ENCODE assay signal across 8 mouse cellular contexts in the genomic region with DNA sequence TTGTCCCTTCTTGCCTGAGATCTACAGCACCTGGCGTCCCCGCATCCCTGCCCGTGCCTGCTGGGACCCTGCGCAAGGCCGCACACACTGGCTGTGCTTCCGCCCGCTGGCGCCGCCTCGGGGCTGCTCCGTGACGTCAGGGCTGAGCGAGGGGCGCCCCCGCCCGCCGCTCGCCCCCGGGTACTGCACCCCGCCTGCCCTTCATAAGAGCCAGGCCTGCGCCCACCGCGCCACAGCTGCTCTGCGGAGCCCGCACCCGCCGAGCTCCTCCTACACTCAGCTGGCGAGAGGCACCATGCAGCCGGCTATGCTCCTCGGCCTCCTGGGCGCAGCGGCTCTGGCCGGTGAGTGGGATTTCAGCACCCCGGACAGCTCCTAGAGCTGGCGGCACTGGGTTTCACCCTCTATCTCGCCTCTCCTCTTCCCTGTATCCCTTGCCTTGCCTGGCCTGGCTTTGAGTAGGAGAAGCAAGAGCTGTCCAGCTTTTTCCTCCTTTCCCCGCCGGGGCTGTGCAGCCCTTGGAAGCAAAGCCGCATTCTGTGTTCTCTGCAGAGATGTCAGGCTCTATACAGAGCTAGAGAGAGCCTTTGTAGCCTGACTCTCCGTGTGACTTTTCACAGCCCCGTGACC. TPM values are rescaled to one million over a fixed set of nuclear protein-coding genes. Genes with fewer than 3 reads are reported as not detected.
DNase-seq lines count a peak whose midpoint lies in the region; ATAC-seq and TF ChIP-seq lines count a peak whose summit lies in the region.

No protein-coding gene starts in this region.

- no peak for TF ChIP-seq CTCF in testis, adult 2 months (IDR thresholded peaks at IDR 0.05; ENCODE audit: control insufficient read depth, insufficient read depth, insufficient replicate concordance, low read depth, low read length)

- TF ChIP-seq POLR2A in testis, adult 2 months (IDR thresholded peaks at IDR 0.05; ENCODE audit: control insufficient read depth, low read depth, low read length), result no peak

- peak overlapping the region; percentile 70 for H3K4me2 ChIP-seq in forebrain, embryonic 11.5 days (ENCODE audit: low read depth, low read length, severe bottlenecking)
- peak overlapping the region; percentile 72 for H3K4me2 ChIP-seq in heart, embryonic 15.5 days
- H3K4me2 ChIP-seq in liver, embryonic 13.5 days, result peak overlapping the region; percentile 65
- H3K4me2 ChIP-seq in neural tube, embryonic 12.5 days (replicated peaks), result peak overlapping the region; percentile 71

- under 1% methylated on average over 41 of the region's 41 CpGs for WGBS in forebrain, embryonic 11.5 days
- WGBS in heart, embryonic 15.5 days, result under 1% methylated on average over 38 of the region's 41 CpGs
- WGBS in liver, embryonic 13.5 days (ENCODE audit: insufficient replicate concordance), result under 1% methylated on average over 41 of the region's 41 CpGs
- under 1% methylated on average over 41 of the region's 41 CpGs for WGBS in neural tube, embryonic 12.5 days

- 0 out of 2 replicates have a peak overlapping the region, but pooled peaks have one; percentile 28 for H3K27ac ChIP-seq in forebrain, embryonic 11.5 days (ENCODE audit: low read depth, low read length)
- H3K27ac ChIP-seq in heart, embryonic 15.5 days, result no peak overlapping the region
- no peak overlapping the region for H3K27ac ChIP-seq in liver, embryonic 13.5 days
- peak overlapping the region; percentile 84 for H3K27ac ChIP-seq in neural tube, embryonic 12.5 days
- no peak overlapping the region for H3K27ac ChIP-seq in testis, adult 2 months (ENCODE audit: control insufficient read depth, insufficient read depth, low read depth, low read length)

- peak overlapping the region; percentile 38 for H3K4me3 ChIP-seq in forebrain, embryonic 11.5 days (ENCODE audit: low read depth, low read length)
- peak overlapping the region; percentile 39 for H3K4me3 ChIP-seq in heart, embryonic 15.5 days
- peak overlapping the region; percentile 42 for H3K4me3 ChIP-seq in liver, embryonic 13.5 days (replicated peaks)
- peak overlapping the region; percentile 45 for H3K4me3 ChIP-seq in neural tube, embryonic 12.5 days
- peak overlapping the region; percentile 54 for H3K4me3 ChIP-seq in testis, adult 2 months (ENCODE audit: control insufficient read depth, low read depth, low read length)

- H3K4me1 ChIP-seq in forebrain, embryonic 11.5 days (replicated peaks; ENCODE audit: control insufficient read depth, insufficient read depth, low read length), result no peaks in the 10 kb centered on the region; the same call in 1 of the 2 replicates
- H3K4me1 ChIP-seq in heart, embryonic 15.5 days (replicated peaks), result peaks cover 5% of the 10 kb centered on the region
- H3K4me1 ChIP-seq in liver, embryonic 13.5 days (replicated peaks), result 0 out of 2 replicates have a peak, but pooled peaks cover 4% of the 10 kb centered on the region
- H3K4me1 ChIP-seq in neural tube, embryonic 12.5 days, result peaks cover 6% of the 10 kb centered on the region; the same call in 1 of the 2 replicates
- no peaks in the 10 kb centered on the region for H3K4me1 ChIP-seq in testis, adult 2 months (ENCODE audit: control insufficient read depth, insufficient read depth, low read length)

- peak overlapping the region; percentile 56 for H3K9ac ChIP-seq in forebrain, embryonic 11.5 days (ENCODE audit: low read length)
- H3K9ac ChIP-seq in heart, embryonic 15.5 days, result no peak overlapping the region
- H3K9ac ChIP-seq in liver, embryonic 13.5 days, result no peak overlapping the region
- peak overlapping the region; percentile 74 for H3K9ac ChIP-seq in neural tube, embryonic 12.5 days

- H3K9me3 ChIP-seq in forebrain, embryonic 11.5 days (ENCODE audit: control insufficient read depth, low read length), result no peaks in the 10 kb centered on the region
- no peaks in the 10 kb centered on the region for H3K9me3 ChIP-seq in heart, embryonic 15.5 days (replicated peaks)
- H3K9me3 ChIP-seq in liver, embryonic 13.5 days (replicated peaks), result no peaks in the 10 kb centered on the region
- no peaks in the 10 kb centered on the region for H3K9me3 ChIP-seq in neural tube, embryonic 12.5 days

- DNase-seq in A20 (ENCODE audit: low read depth, low spot score), result peak; percentile 42
- peak; percentile 95 for DNase-seq in brain, adult 2 months (ENCODE audit: low read depth, low spot score)
- DNase-seq in forebrain, embryonic 11.5 days (ENCODE audit: low spot score), result peak; percentile 96
- DNase-seq in kidney, postnatal 25 days, result peak; percentile 91
- peak; percentile 60 for DNase-seq in liver, embryonic 13.5 days

- H3K36me3 ChIP-seq in forebrain, embryonic 11.5 days (ENCODE audit: control insufficient read depth, insufficient read depth, low read length), result no peaks in the 10 kb centered on the region
- no peaks in the 10 kb centered on the region for H3K36me3 ChIP-seq in heart, embryonic 15.5 days
- H3K36me3 ChIP-seq in liver, embryonic 13.5 days, result no peaks in the 10 kb centered on the region
- no peaks in the 10 kb centered on the region for H3K36me3 ChIP-seq in neural tube, embryonic 12.5 days
- no peaks in the 10 kb centered on the region for H3K36me3 ChIP-seq in testis, adult 2 months (ENCODE audit: control insufficient read depth, insufficient read depth, low read length)

- H3K27me3 ChIP-seq in forebrain, embryonic 11.5 days (ENCODE audit: control insufficient read depth, insufficient read depth, low read length), result no peaks in the 10 kb centered on the region
- H3K27me3 ChIP-seq in heart, embryonic 15.5 days, result peaks cover 16% of the 10 kb centered on the region
- H3K27me3 ChIP-seq in liver, embryonic 13.5 days, result peaks cover 25% of the 10 kb centered on the region
- no peaks in the 10 kb centered on the region for H3K27me3 ChIP-seq in neural tube, embryonic 12.5 days (replicated peaks)
- H3K27me3 ChIP-seq in testis, adult 2 months (ENCODE audit: control insufficient read depth, insufficient read depth, low read length), result no peaks in the 10 kb centered on the region

- peak; percentile 98 for ATAC-seq in forebrain, embryonic 11.5 days (replicated peaks; ENCODE audit: low FRiP score)
- peak; percentile 92 for ATAC-seq in heart, embryonic 15.5 days (replicated peaks; ENCODE audit: insufficient number of reproducible peaks, insufficient read depth, low FRiP score, low read depth)
- peak; percentile 77 for ATAC-seq in liver, embryonic 13.5 days (ENCODE audit: low read depth)
- ATAC-seq in neural tube, embryonic 12.5 days (ENCODE audit: low FRiP score, low read depth), result peak; percentile 99

RNA-seq across cellular contexts. Expression of a gene that starts 0.5 kb away (rescaled TPM):
- 5.9 TPM in 2 replicates for polyA plus RNA-seq in forebrain, embryonic 11.5 days (2014; fragmentation: Nextera tagmentation; extraction: Ambion mirVana)
- 0.40 and 4.9 TPM in 2 replicates for polyA plus RNA-seq in heart, embryonic 15.5 days (2015; fragmentation: Nextera tagmentation; extraction: Ambion mirVana)
- 0.20 and 0.23 TPM in 2 replicates for polyA plus RNA-seq in liver, embryonic 13.5 days (2015; fragmentation: Nextera tagmentation; extraction: Ambion mirVana)
- 32.9 and 37.9 TPM in 2 replicates for polyA plus RNA-seq in neural tube, embryonic 12.5 days (2016; fragmentation: Nextera tagmentation; extraction: Ambion mirVana)
- 2.1 and 2.5 TPM in 2 replicates for polyA plus RNA-seq in testis, adult 2 months (2012; rRNA removed)

RNA-seq across cellular contexts. Expression of a gene that starts 34.3 kb away (rescaled TPM):
- 37.4 and 37.9 TPM in 2 replicates for polyA plus RNA-seq in forebrain, embryonic 11.5 days (2014; fragmentation: Nextera tagmentation; extraction: Ambion mirVana)
- polyA plus RNA-seq in heart, embryonic 15.5 days (2015; fragmentation: Nextera tagmentation; extraction: Ambion mirVana), result 16.7 and 19.3 TPM in 2 replicates
- 31.7 and 33.0 TPM in 2 replicates for polyA plus RNA-seq in liver, embryonic 13.5 days (2015; fragmentation: Nextera tagmentation; extraction: Ambion mirVana)
- polyA plus RNA-seq in neural tube, embryonic 12.5 days (2016; fragmentation: Nextera tagmentation; extraction: Ambion mirVana), result 28.5 and 30.6 TPM in 2 replicates
- polyA plus RNA-seq in testis, adult 2 months (2012; rRNA removed), result 3.7 and 4.3 TPM in 2 replicates

RNA-seq across cellular contexts. Expression of a gene that starts 34.4 kb away (rescaled TPM):
- 28.6 and 32.4 TPM in 2 replicates for polyA plus RNA-seq in forebrain, embryonic 11.5 days (2014; fragmentation: Nextera tagmentation; extraction: Ambion mirVana)
- polyA plus RNA-seq in heart, embryonic 15.5 days (2015; fragmentation: Nextera tagmentation; extraction: Ambion mirVana), result 8.3 and 10.0 TPM in 2 replicates
- polyA plus RNA-seq in liver, embryonic 13.5 days (2015; fragmentation: Nextera tagmentation; extraction: Ambion mirVana), result 8.9 and 11.3 TPM in 2 replicates
- polyA plus RNA-seq in neural tube, embryonic 12.5 days (2016; fragmentation: Nextera tagmentation; extraction: Ambion mirVana), result 12.5 and 13.0 TPM in 2 replicates
- polyA plus RNA-seq in testis, adult 2 months (2012; rRNA removed), result 3.0 and 3.2 TPM in 2 replicates

Comparison
In these comparisons a context has a peak if more than half of its experiments do, and no peak if none do; other contexts are left out.
1. DNase-seq: peak in every context shown above with its lines; median percentile 96 in forebrain, embryonic 11.5 days; 95 in brain, adult 2 months; 91 in kidney, postnatal 25 days; 60 in liver, embryonic 13.5 days; 42 in A20.
2. H3K27ac ChIP-seq: peak in forebrain, embryonic 11.5 days (single experiment) and neural tube, embryonic 12.5 days (single experiment); none in heart, embryonic 15.5 days (single experiment), liver, embryonic 13.5 days (single experiment) and testis, adult 2 months (single experiment).
3. H3K9ac ChIP-seq: peak in forebrain, embryonic 11.5 days (single experiment) and neural tube, embryonic 12.5 days (single experiment); none in heart, embryonic 15.5 days (single experiment) and liver, embryonic 13.5 days (single experiment).
4. Peak in every context shown above with its lines, with median percentiles within 50 percentile points of each other: ATAC-seq, H3K4me2 ChIP-seq and H3K4me3 ChIP-seq.